In the genomic region with DNA sequence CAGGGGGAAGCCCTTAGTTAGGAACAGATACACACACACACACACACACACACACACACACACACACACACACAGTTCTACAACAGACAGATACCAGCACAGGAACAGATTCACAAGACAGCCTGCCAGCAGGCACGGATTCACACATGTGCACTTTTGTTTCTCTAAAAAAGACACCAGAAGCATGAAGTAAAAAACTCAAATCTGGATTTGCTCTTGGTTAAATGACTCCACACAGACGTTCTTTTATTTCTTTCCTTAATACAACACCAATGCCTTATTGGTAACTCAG, we compare ENCODE assay signal across 16 mouse cellular contexts. TPM values are rescaled to one million over a fixed set of nuclear protein-coding genes. Genes with fewer than 3 reads are reported as not detected.
A peak's percentile ranks its signal among the peaks of the same experiment; 100 is the strongest.
DNase-seq lines count a peak whose midpoint lies in the region; ATAC-seq lines count a peak whose summit lies in the region.
"Had no signal": no experiment of that assay in that cellular context is flagged by ENCODE, and none has a peak within 500 bp of the region (broad histone marks: within the 10 kb centered on the region; RNA-seq: fewer than 3 reads in every experiment).

No protein-coding gene starts in this region.

- no peak for ATAC-seq in cerebellum, adult (ENCODE audit: insufficient number of reproducible peaks, low FRiP score, low TSS enrichment)
- ATAC-seq: CD4-positive, CD25-positive, alpha-beta regulatory T cell, adult 4 months; forebrain, embryonic 16.5 days; hindbrain, embryonic 16.5 days; intestine, postnatal 0 days had no signal

- intact Hi-C loops in left cerebral cortex, postnatal 14 days (cut with DNase I): no loop called here

- peak; percentile 38 to 82 for DNase-seq in left cerebral cortex, postnatal 14 days (ENCODE audit: low spot score in 2 of 2)
- DNase-seq in left cerebral cortex, adult 18-20 months (ENCODE audit: low spot score in 2 of 2): no peak
- peak; percentile 29 for DNase-seq in right cerebral cortex, postnatal 14 days
- DNase-seq in right cerebral cortex, postnatal 25 days: no peak
- DNase-seq in layer of hippocampus, adult 8-10 months (ENCODE audit: low spot score in 2 of 2): peak; percentile 56 to 66
- DNase-seq in telencephalon, adult 2 months (ENCODE audit: low read depth, low spot score): peak; percentile 40
- DNase-seq: cerebellum, adult 8-10 months; gastrocnemius, postnatal 25 days; heart, postnatal 36 days; right cerebral cortex, adult 18-20 months; thymus, postnatal 36 days had no signal

RNA-seq across cellular contexts. Expression of gene Tmem30a, which starts 7.6 kb away (rescaled TPM):
- total RNA-seq in left cerebral cortex, postnatal 14 days (2021): 100 to 1,000 TPM; 234 to 235 TPM
- 100 to 1,000 TPM; 282 to 288 TPM for total RNA-seq in left cerebral cortex, adult 18-20 months (2021)
- 100 to 1,000 TPM; 230 to 260 (median 239) TPM for total RNA-seq in layer of hippocampus, adult 8-10 months (2022)

RNA-seq across cellular contexts. Expression of gene Cox7a2, which starts 26.1 kb away (rescaled TPM):
- 100 to 1,000 TPM; 412 to 418 TPM for total RNA-seq in left cerebral cortex, postnatal 14 days (2021)
- 100 to 1,000 TPM; 384 TPM for total RNA-seq in left cerebral cortex, adult 18-20 months (2021)
- total RNA-seq in layer of hippocampus, adult 8-10 months (2022): 100 to 1,000 TPM; 317 to 352 (median 338) TPM

Comparison
In these comparisons a context has a peak if more than half of its experiments do, and no peak if none do; other contexts are left out.
1. DNase-seq: peak in left cerebral cortex, postnatal 14 days (2 of 2), right cerebral cortex, postnatal 14 days (single experiment), layer of hippocampus, adult 8-10 months (2 of 2) and telencephalon, adult 2 months (single experiment); none in left cerebral cortex, adult 18-20 months (0 of 2) and right cerebral cortex, postnatal 25 days (single experiment).